Mouse (Mus musculus) MEL (cell line): ENCODE data around the gene Atp13a1.

ENCODE experiments used
- CTCF ChIP-seq, 3 experiments: IDR thresholded peaks in 2 of 3; conservative IDR thresholded peaks in 1 of 3; 2 replicates each; pipeline ENCODE4 v1.5.1; 2011 to 2012; ENCODE audit warnings: low read length in 3 of 3, low read depth in 2 of 3, mild to moderate bottlenecking in 2 of 3, improper control_type of control experiment in 1 of 3, inconsistent platforms in 1 of 3, mixed read lengths in 1 of 3, moderate library complexity in 1 of 3; ENCODE audit not compliant: control insufficient read depth in 1 of 3, insufficient read depth in 1 of 3, poor library complexity in 1 of 3, severe bottlenecking in 1 of 3
- GABPA ChIP-seq: IDR thresholded peaks from 2 replicates; pipeline ENCODE4 v1.6.1; 2012; ENCODE audit warnings: low read depth, mild to moderate bottlenecking, inconsistent platforms, low read length, improper control_type of control experiment, moderate library complexity
- POLR2A ChIP-seq, 2 experiments: IDR thresholded peaks; 2 replicates each; pipeline ENCODE4 v1.6.1; 2011 to 2012; ENCODE audit warnings: low read length in 2 of 2, mild to moderate bottlenecking in 2 of 2, control low read depth in 1 of 2, improper control_type of control experiment in 1 of 2, low read depth in 1 of 2, moderate library complexity in 1 of 2; ENCODE audit not compliant: control insufficient read depth in 1 of 2, insufficient read depth in 1 of 2, poor library complexity in 1 of 2
- USF1 ChIP-seq: IDR thresholded peaks from 2 replicates; pipeline ENCODE4 v1.6.1; 2014; ENCODE audit warnings: low read depth, mild to moderate bottlenecking, inconsistent platforms, low read length, improper control_type of control experiment, moderate library complexity

GRCm38 (mm10) chr8:69794096-69794495, 3.1 kb downstream of the Atp13a1 start:
- TF ChIP-seq USF1 (no peak), POLR2A (IDR thresholded peaks at IDR 0.05; ENCODE audit: control insufficient read depth in 1 of 2, insufficient read depth in 1 of 2, low read depth in 1 of 2, low read length in 2 of 2, poor library complexity in 1 of 2) (no peak), GABPA (no peak), CTCF (IDR thresholded peaks at IDR 0.05 in 2 of 3, conservative IDR thresholded peaks at IDR 0.05 in 1 of 3; ENCODE audit: control insufficient read depth in 1 of 3, insufficient read depth in 1 of 3, low read depth in 2 of 3, low read length in 3 of 3, poor library complexity in 1 of 3, severe bottlenecking in 1 of 3) (no peak)
